Mouse (Mus musculus): ENCODE results near the gene Aph1a. TPM values are rescaled to one million over a fixed set of nuclear protein-coding genes. Genes with fewer than 3 reads are reported as not detected.

The Aph1a gene
- polyA plus RNA-seq, 1 experiment: 106 TPM

- Histone ChIP-seq H3ac (ENCODE audit: control insufficient read depth, insufficient read length) (no peak overlapping the region), H3K79me2 (ENCODE audit: control insufficient read depth, insufficient read depth) (peaks cover 10% of the 10 kb centered on the region), H3K4me3 (no peak overlapping the region), H3K27me3 (ENCODE audit: control insufficient read depth, insufficient read depth, insufficient read length) (no peaks in the 10 kb centered on the region), H3K36me3 (ENCODE audit: control insufficient read depth, insufficient read depth) (no peaks in the 10 kb centered on the region), H3K4me2 (ENCODE audit: low read depth) (no peak overlapping the region)
- TF ChIP-seq MYOD1 (IDR thresholded peaks at IDR 0.05; ENCODE audit: control insufficient read depth in 1 of 3, insufficient read length in 2 of 3, low read depth in 2 of 3): no peak
- TF ChIP-seq REST (IDR thresholded peaks at IDR 0.05; ENCODE audit: insufficient read depth, insufficient read length): no peak
- TF ChIP-seq POLR2AphosphoS2 (IDR thresholded peaks at IDR 0.05; ENCODE audit: insufficient read length, low read depth): no peak
- no peak for TF ChIP-seq TCF3 (IDR thresholded peaks at IDR 0.05; ENCODE audit: insufficient read length, low read depth)
- no peak for TF ChIP-seq E2F4 (IDR thresholded peaks at IDR 0.05; ENCODE audit: insufficient read depth)
- no peak for TF ChIP-seq USF1 (IDR thresholded peaks at IDR 0.05; ENCODE audit: low read depth)
- no peak for TF ChIP-seq SRF (IDR thresholded peaks at IDR 0.05; ENCODE audit: control insufficient read depth, insufficient read length, low read depth)
- TF ChIP-seq MYOG (IDR thresholded peaks at IDR 0.05; ENCODE audit: control insufficient read depth in 1 of 3, insufficient read depth in 1 of 3, insufficient read length in 2 of 3, low read depth in 2 of 3): no peak
- TF ChIP-seq MAX (IDR thresholded peaks at IDR 0.05; ENCODE audit: low read depth): no peak
- TF ChIP-seq POLR2A (IDR thresholded peaks at IDR 0.05; ENCODE audit: insufficient read length, low read depth): no peak
- no peak for TF ChIP-seq TCF12 (IDR thresholded peaks at IDR 0.05; ENCODE audit: insufficient read depth, poor library complexity, severe bottlenecking)
- TF ChIP-seq CEBPB (IDR thresholded peaks at IDR 0.05; ENCODE audit: insufficient read depth, poor library complexity, severe bottlenecking): no peak
Observed at GRCm38 (mm10) chr3:95866071-95866470, 27.7 kb upstream of the Aph1a start.

- Histone ChIP-seq H3K4me2 (ENCODE audit: low read depth) (no peak overlapping the region), H3K4me3 (no peak overlapping the region), H3K79me2 (ENCODE audit: control insufficient read depth, insufficient read depth) (peaks cover 16% of the 10 kb centered on the region), H3K27me3 (ENCODE audit: control insufficient read depth, insufficient read depth, insufficient read length) (no peaks in the 10 kb centered on the region), H3ac (ENCODE audit: control insufficient read depth, insufficient read length) (no peak overlapping the region), H3K36me3 (ENCODE audit: control insufficient read depth, insufficient read depth) (no peaks in the 10 kb centered on the region)
- TF ChIP-seq CEBPB (IDR thresholded peaks at IDR 0.05; ENCODE audit: insufficient read depth, poor library complexity, severe bottlenecking): no peak
Observed at GRCm38 (mm10) chr3:95867408-95867807, 26.4 kb upstream of the Aph1a start.

DNA sequence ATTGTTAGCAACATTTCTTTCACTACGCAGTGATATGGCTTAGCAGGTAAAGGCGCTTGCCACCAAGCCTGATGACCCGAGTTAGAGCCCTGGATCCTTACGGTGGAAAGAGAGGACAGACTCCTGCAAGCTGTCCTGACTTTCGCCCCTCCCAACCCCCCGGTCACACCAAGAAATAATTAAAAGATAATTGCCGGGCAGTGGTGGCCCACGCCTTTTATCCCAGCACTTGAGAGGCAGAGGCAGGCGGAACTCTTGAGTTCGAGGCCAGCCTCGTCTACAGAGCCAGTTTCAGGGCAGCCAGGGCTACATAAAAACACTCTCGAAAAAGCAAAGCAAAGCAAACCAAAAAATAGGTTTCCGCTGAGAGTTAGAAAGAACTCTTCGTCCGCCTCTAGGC is 22.8 kb upstream of the Aph1a start:
- no peaks in the 10 kb centered on the region for H3K27me3 ChIP-seq (ENCODE audit: control insufficient read depth, insufficient read depth, insufficient read length)
- H3K36me3 ChIP-seq (ENCODE audit: control insufficient read depth, insufficient read depth): no peaks in the 10 kb centered on the region
- peaks cover 22% of the 10 kb centered on the region for H3K79me2 ChIP-seq (ENCODE audit: control insufficient read depth, insufficient read depth)
- peak overlapping the region; percentile 93 for H3K4me3 ChIP-seq
- no peak for TF ChIP-seq TCF12 (IDR thresholded peaks at IDR 0.05; ENCODE audit: insufficient read depth, poor library complexity, severe bottlenecking)
- no peak for TF ChIP-seq CEBPB (IDR thresholded peaks at IDR 0.05; ENCODE audit: insufficient read depth, poor library complexity, severe bottlenecking)
- TF ChIP-seq MYOD1 (IDR thresholded peaks at IDR 0.05; ENCODE audit: control insufficient read depth in 1 of 3, insufficient read length in 2 of 3, low read depth in 2 of 3): no peak
- TF ChIP-seq USF1 (IDR thresholded peaks at IDR 0.05; ENCODE audit: low read depth): no peak
- no peak for TF ChIP-seq POLR2AphosphoS2 (IDR thresholded peaks at IDR 0.05; ENCODE audit: insufficient read length, low read depth)
- TF ChIP-seq E2F4 (IDR thresholded peaks at IDR 0.05; ENCODE audit: insufficient read depth): no peak
- TF ChIP-seq REST (IDR thresholded peaks at IDR 0.05; ENCODE audit: insufficient read depth, insufficient read length): no peak
- no peak for TF ChIP-seq SRF (IDR thresholded peaks at IDR 0.05; ENCODE audit: control insufficient read depth, insufficient read length, low read depth)
- no peak for TF ChIP-seq POLR2A (IDR thresholded peaks at IDR 0.05; ENCODE audit: insufficient read length, low read depth)
- TF ChIP-seq MAX (IDR thresholded peaks at IDR 0.05; ENCODE audit: low read depth): no peak
- TF ChIP-seq TCF3 (IDR thresholded peaks at IDR 0.05; ENCODE audit: insufficient read length, low read depth): no peak
- H3K4me2 ChIP-seq (ENCODE audit: low read depth): peak overlapping the region; percentile 85
- H3ac ChIP-seq (ENCODE audit: control insufficient read depth, insufficient read length): peak overlapping the region; percentile 43

GRCm38 (mm10) chr3:95871392-95871867 is 22.3 kb upstream of the Aph1a start, which contains the start of gene Mrps21:
TSS of gene Mrps21 (minus strand) at chr3:95871519.
- no peaks in the 10 kb centered on the region for H3K27me3 ChIP-seq (ENCODE audit: control insufficient read depth, insufficient read depth, insufficient read length)
- peak within 1 kb of the TSS; percentile 85 for H3K4me2 ChIP-seq (ENCODE audit: low read depth)
- H3K79me2 ChIP-seq (ENCODE audit: control insufficient read depth, insufficient read depth): peaks cover 22% of the 10 kb centered on the region
- no peaks in the 10 kb centered on the region for H3K36me3 ChIP-seq (ENCODE audit: control insufficient read depth, insufficient read depth)
- H3ac ChIP-seq (ENCODE audit: control insufficient read depth, insufficient read length): peak within 1 kb of the TSS; percentile 43
- TF ChIP-seq E2F4 (IDR thresholded peaks at IDR 0.05; ENCODE audit: insufficient read depth): no peak
- TF ChIP-seq MYOG (IDR thresholded peaks at IDR 0.05; ENCODE audit: control insufficient read depth in 1 of 3, insufficient read depth in 1 of 3, insufficient read length in 2 of 3, low read depth in 2 of 3): no peak
- TF ChIP-seq TCF12 (IDR thresholded peaks at IDR 0.05; ENCODE audit: insufficient read depth, poor library complexity, severe bottlenecking): no peak
- peak; percentile 20 for TF ChIP-seq REST (IDR thresholded peaks at IDR 0.05; ENCODE audit: insufficient read depth, insufficient read length)
- TF ChIP-seq POLR2AphosphoS2 (IDR thresholded peaks at IDR 0.05; ENCODE audit: insufficient read length, low read depth): peak; percentile 95
- peak; percentile 96 for TF ChIP-seq POLR2A (IDR thresholded peaks at IDR 0.05; ENCODE audit: insufficient read length, low read depth)
- TF ChIP-seq CEBPB (IDR thresholded peaks at IDR 0.05; ENCODE audit: insufficient read depth, poor library complexity, severe bottlenecking): no peak
- H3K4me3 ChIP-seq: peak within 1 kb of the TSS; percentile 93

- Histone ChIP-seq H3ac (ENCODE audit: control insufficient read depth, insufficient read length) (peak overlapping the region; percentile 43), H3K27me3 (ENCODE audit: control insufficient read depth, insufficient read depth, insufficient read length) (no peaks in the 10 kb centered on the region)
- TF ChIP-seq POLR2A (IDR thresholded peaks at IDR 0.05; ENCODE audit: insufficient read length, low read depth) (no peak), E2F4 (IDR thresholded peaks at IDR 0.05; ENCODE audit: insufficient read depth) (no peak), MAX (IDR thresholded peaks at IDR 0.05; ENCODE audit: low read depth) (no peak), POLR2AphosphoS2 (IDR thresholded peaks at IDR 0.05; ENCODE audit: insufficient read length, low read depth) (no peak), TCF3 (IDR thresholded peaks at IDR 0.05; ENCODE audit: insufficient read length, low read depth) (no peak), REST (IDR thresholded peaks at IDR 0.05; ENCODE audit: insufficient read depth, insufficient read length) (no peak)
Observed at GRCm38 (mm10) chr3:95872048-95872447, 21.7 kb upstream of the Aph1a start.

More at GRCm38 (mm10) chr3:95872048-95872447, 21.7 kb upstream of the Aph1a start:
- Histone ChIP-seq H3K4me3 (peak overlapping the region; percentile 93), H3K36me3 (ENCODE audit: control insufficient read depth, insufficient read depth) (no peaks in the 10 kb centered on the region), H3K4me2 (ENCODE audit: low read depth) (peak overlapping the region; percentile 85), H3K79me2 (ENCODE audit: control insufficient read depth, insufficient read depth) (peaks cover 22% of the 10 kb centered on the region)
